Mouse (Mus musculus): ENCODE measurements at regions not wholly inside any gene's neighbourhood (a gene's known extent, or its start where the extent isn't known, plus 50 kb on each side); places are given as distances from the start of the nearest gene placed in this dataset.
A peak's percentile ranks its signal among the peaks of the same experiment; 100 is the strongest.

- no peak for DNase-seq
These were observed 180.5 kb upstream of the Dlk1 start for GRCm38 (mm10) chr12:109272101-109272500.

GRCm38 (mm10) chr12:109314850-109315249 lies 137.8 kb upstream of the Dlk1 start:
- peak; percentile 55 for DNase-seq

GRCm38 (mm10) chr12:109325986-109326385 lies 126.6 kb upstream of the Dlk1 start:
- DNase-seq = peak; percentile 3

- DNase-seq = no peak
These were observed 81.3 kb upstream of the Dlk1 start for GRCm38 (mm10) chr12:109371327-109371726.

GRCm38 (mm10) chr12:109385794-109386193 lies 66.8 kb upstream of the Dlk1 start:
- DNase-seq = no peak

- DNase-seq = peak; percentile 56
These were observed 63.8 kb upstream of the Dlk1 start for GRCm38 (mm10) chr12:109388791-109389190.

- no peak for DNase-seq
These were observed 62.2 kb upstream of the Dlk1 start for GRCm38 (mm10) chr12:109390388-109390920.

GRCm38 (mm10) chr12:109390978-109391377 lies 61.6 kb upstream of the Dlk1 start:
- DNase-seq = no peak

GRCm38 (mm10) chr12:109393326-109393725 lies 59.3 kb upstream of the Dlk1 start:
- DNase-seq = no peak

- DNase-seq = peak; percentile 84
These were observed 58.8 kb upstream of the Dlk1 start for GRCm38 (mm10) chr12:109393795-109394194.

- DNase-seq = peak; percentile 57
These were observed 58.2 kb upstream of the Dlk1 start for GRCm38 (mm10) chr12:109394396-109394795.

- DNase-seq = no peak
These were observed 56.0 kb upstream of the Dlk1 start for GRCm38 (mm10) chr12:109396614-109397013.

- no peak for DNase-seq
These were observed 55.2 kb upstream of the Dlk1 start for GRCm38 (mm10) chr12:109397175-109398058.

- no peak for DNase-seq
These were observed 54.1 kb upstream of the Dlk1 start for GRCm38 (mm10) chr12:109398473-109398872.

GRCm38 (mm10) chr12:109398951-109399350 lies 53.7 kb upstream of the Dlk1 start:
- DNase-seq = no peak

- no peak for DNase-seq
These were observed 53.0 kb upstream of the Dlk1 start for GRCm38 (mm10) chr12:109399591-109399990.

- no peak for DNase-seq
These were observed 52.6 kb upstream of the Dlk1 start for GRCm38 (mm10) chr12:109400041-109400440.

- peak; percentile 69 for DNase-seq
These were observed 51.6 kb upstream of the Dlk1 start for GRCm38 (mm10) chr12:109400936-109401586.

GRCm38 (mm10) chr12:109401696-109402095 lies 50.9 kb upstream of the Dlk1 start:
- DNase-seq = no peak

GRCm38 (mm10) chr12:109402226-109402625 lies 50.4 kb upstream of the Dlk1 start:
- peak; percentile 78 for DNase-seq
